Mouse (Mus musculus): ENCODE results near the gene Zbtb21. TPM values are rescaled to one million over a fixed set of nuclear protein-coding genes. Genes with fewer than 3 reads are reported as not detected.

Gene Zbtb21
- polyA plus RNA-seq, 1 experiment from 2014 or later, result 6.1 TPM

GRCm38 (mm10) chr16:97991517-97991916, 29.1 kb upstream of the Zbtb21 start:
- TF ChIP-seq EP300 (IDR thresholded peaks at IDR 0.05), result no peak
- peak; percentile 15; the same call in 1 of the 2 replicates for TF ChIP-seq CTCF (IDR thresholded peaks at IDR 0.05)
- Histone ChIP-seq H3K27me3 (replicated peaks; ENCODE audit: insufficient read depth, low read length) (no peaks in the 10 kb centered on the region), H3K4me2 (replicated peaks; ENCODE audit: low read depth, low read length) (no peak overlapping the region), H3K9ac (replicated peaks; ENCODE audit: low read depth) (no peak overlapping the region), H3K36me3 (ENCODE audit: insufficient read depth, low read length) (no peaks in the 10 kb centered on the region), H3K27ac (ENCODE audit: low read length) (no peak overlapping the region), H3K9me3 (ENCODE audit: low read length) (no peaks in the 10 kb centered on the region), H3K4me1 (ENCODE audit: insufficient read depth, low read depth, low read length) (no peaks in the 10 kb centered on the region; the same call in 1 of the 2 replicates), H3K4me3 (ENCODE audit: low read depth, low read length) (no peak overlapping the region)
- DNase-seq (ENCODE audit: low spot score) (no peak), ATAC-seq (no peak)
- WGBS, result 79% methylated on average over 2 of the region's 2 CpGs

GRCm38 (mm10) chr16:97984589-97984988, 22.2 kb upstream of the Zbtb21 start:
- Histone ChIP-seq H3K4me2 (replicated peaks; ENCODE audit: low read depth, low read length) (no peak overlapping the region), H3K36me3 (ENCODE audit: insufficient read depth, low read length) (no peaks in the 10 kb centered on the region), H3K9me3 (ENCODE audit: low read length) (no peaks in the 10 kb centered on the region), H3K9ac (replicated peaks; ENCODE audit: low read depth) (no peak overlapping the region), H3K27me3 (replicated peaks; ENCODE audit: insufficient read depth, low read length) (no peaks in the 10 kb centered on the region), H3K27ac (ENCODE audit: low read length) (no peak overlapping the region), H3K4me3 (ENCODE audit: low read depth, low read length) (no peak overlapping the region), H3K4me1 (ENCODE audit: insufficient read depth, low read depth, low read length) (no peaks in the 10 kb centered on the region)
- no peak for DNase-seq (ENCODE audit: low spot score)
- ATAC-seq, result no peak
- no peak for TF ChIP-seq EP300 (IDR thresholded peaks at IDR 0.05)
- no peak for TF ChIP-seq CTCF (IDR thresholded peaks at IDR 0.05)
- WGBS, result 88% methylated on average over 5 of the region's 5 CpGs

GRCm38 (mm10) chr16:97981362-97981761, 18.9 kb upstream of the Zbtb21 start:
- no peak overlapping the region for H3K27ac ChIP-seq (ENCODE audit: low read length)
- H3K27me3 ChIP-seq (replicated peaks; ENCODE audit: insufficient read depth, low read length), result no peaks in the 10 kb centered on the region
- no peaks in the 10 kb centered on the region for H3K36me3 ChIP-seq (ENCODE audit: insufficient read depth, low read length)
- no peaks in the 10 kb centered on the region for H3K9me3 ChIP-seq (ENCODE audit: low read length)
- ATAC-seq (no peak), DNase-seq (ENCODE audit: low spot score) (no peak)
- H3K4me1 ChIP-seq (ENCODE audit: insufficient read depth, low read depth, low read length), result no peaks in the 10 kb centered on the region
- H3K9ac ChIP-seq (replicated peaks; ENCODE audit: low read depth), result no peak overlapping the region
- TF ChIP-seq CTCF (IDR thresholded peaks at IDR 0.05) (no peak), EP300 (IDR thresholded peaks at IDR 0.05) (no peak)
- WGBS, result 77% methylated on average over 1 of the region's 1 CpGs
- H3K4me3 ChIP-seq (ENCODE audit: low read depth, low read length), result no peak overlapping the region
- H3K4me2 ChIP-seq (replicated peaks; ENCODE audit: low read depth, low read length), result no peak overlapping the region

- TF ChIP-seq CTCF (IDR thresholded peaks at IDR 0.05), result no peak
- no peak for TF ChIP-seq EP300 (IDR thresholded peaks at IDR 0.05)
- ATAC-seq, result no peak
- no peaks in the 10 kb centered on the region for H3K4me1 ChIP-seq (ENCODE audit: insufficient read depth, low read depth, low read length)
- WGBS, result 83% methylated on average over 3 of the region's 3 CpGs
- DNase-seq (ENCODE audit: low spot score), result no peak
- H3K9me3 ChIP-seq (ENCODE audit: low read length), result no peaks in the 10 kb centered on the region
- no peak overlapping the region for H3K27ac ChIP-seq (ENCODE audit: low read length)
- no peak overlapping the region for H3K4me2 ChIP-seq (replicated peaks; ENCODE audit: low read depth, low read length)
- H3K4me3 ChIP-seq (ENCODE audit: low read depth, low read length), result no peak overlapping the region
- no peaks in the 10 kb centered on the region for H3K27me3 ChIP-seq (replicated peaks; ENCODE audit: insufficient read depth, low read length)
- no peaks in the 10 kb centered on the region for H3K36me3 ChIP-seq (ENCODE audit: insufficient read depth, low read length)
- no peak overlapping the region for H3K9ac ChIP-seq (replicated peaks; ENCODE audit: low read depth)
Observed at GRCm38 (mm10) chr16:97977722-97978121, 15.3 kb upstream of the Zbtb21 start.

- 61% methylated on average over 1 of the region's 1 CpGs for whole genome bisulfite sequencing
- ATAC-seq (no peak), DNase-seq (ENCODE audit: low spot score) (no peak)
- Histone ChIP-seq H3K27ac (ENCODE audit: low read length) (no peak overlapping the region), H3K9ac (replicated peaks; ENCODE audit: low read depth) (no peak overlapping the region), H3K9me3 (ENCODE audit: low read length) (no peaks in the 10 kb centered on the region), H3K4me2 (replicated peaks; ENCODE audit: low read depth, low read length) (no peak overlapping the region), H3K27me3 (replicated peaks; ENCODE audit: insufficient read depth, low read length) (no peaks in the 10 kb centered on the region), H3K36me3 (ENCODE audit: insufficient read depth, low read length) (no peaks in the 10 kb centered on the region), H3K4me1 (ENCODE audit: insufficient read depth, low read depth, low read length) (no peaks in the 10 kb centered on the region), H3K4me3 (ENCODE audit: low read depth, low read length) (no peak overlapping the region)
- TF ChIP-seq EP300 (IDR thresholded peaks at IDR 0.05) (no peak), CTCF (IDR thresholded peaks at IDR 0.05) (no peak)
Observed at GRCm38 (mm10) chr16:97977277-97977676, 14.9 kb upstream of the Zbtb21 start.

- H3K4me1 ChIP-seq (ENCODE audit: insufficient read depth, low read depth, low read length), result no peaks in the 10 kb centered on the region
- no peaks in the 10 kb centered on the region for H3K27me3 ChIP-seq (replicated peaks; ENCODE audit: insufficient read depth, low read length)
- ATAC-seq (no peak), DNase-seq (ENCODE audit: low spot score) (no peak)
- H3K9ac ChIP-seq (replicated peaks; ENCODE audit: low read depth), result no peak overlapping the region
- H3K4me2 ChIP-seq (replicated peaks; ENCODE audit: low read depth, low read length), result no peak overlapping the region
- H3K36me3 ChIP-seq (ENCODE audit: insufficient read depth, low read length), result no peaks in the 10 kb centered on the region
- no peak overlapping the region for H3K27ac ChIP-seq (ENCODE audit: low read length)
- TF ChIP-seq EP300 (IDR thresholded peaks at IDR 0.05), result no peak
- no peak for TF ChIP-seq CTCF (IDR thresholded peaks at IDR 0.05)
- 74% methylated on average over 3 of the region's 3 CpGs for WGBS
- no peaks in the 10 kb centered on the region for H3K9me3 ChIP-seq (ENCODE audit: low read length)
- no peak overlapping the region for H3K4me3 ChIP-seq (ENCODE audit: low read depth, low read length)
Observed at GRCm38 (mm10) chr16:97963956-97964540, 1.6 kb upstream of the Zbtb21 start.
